Mouse (Mus musculus): Measurements from ENCODE around the gene Hoxd11. TPM values are rescaled to one million over a fixed set of nuclear protein-coding genes. Genes with fewer than 3 reads are reported as not detected.

The Hoxd11 gene
- polyA plus RNA-seq, 1 experiment from 2014 or later: not detected

DNA sequence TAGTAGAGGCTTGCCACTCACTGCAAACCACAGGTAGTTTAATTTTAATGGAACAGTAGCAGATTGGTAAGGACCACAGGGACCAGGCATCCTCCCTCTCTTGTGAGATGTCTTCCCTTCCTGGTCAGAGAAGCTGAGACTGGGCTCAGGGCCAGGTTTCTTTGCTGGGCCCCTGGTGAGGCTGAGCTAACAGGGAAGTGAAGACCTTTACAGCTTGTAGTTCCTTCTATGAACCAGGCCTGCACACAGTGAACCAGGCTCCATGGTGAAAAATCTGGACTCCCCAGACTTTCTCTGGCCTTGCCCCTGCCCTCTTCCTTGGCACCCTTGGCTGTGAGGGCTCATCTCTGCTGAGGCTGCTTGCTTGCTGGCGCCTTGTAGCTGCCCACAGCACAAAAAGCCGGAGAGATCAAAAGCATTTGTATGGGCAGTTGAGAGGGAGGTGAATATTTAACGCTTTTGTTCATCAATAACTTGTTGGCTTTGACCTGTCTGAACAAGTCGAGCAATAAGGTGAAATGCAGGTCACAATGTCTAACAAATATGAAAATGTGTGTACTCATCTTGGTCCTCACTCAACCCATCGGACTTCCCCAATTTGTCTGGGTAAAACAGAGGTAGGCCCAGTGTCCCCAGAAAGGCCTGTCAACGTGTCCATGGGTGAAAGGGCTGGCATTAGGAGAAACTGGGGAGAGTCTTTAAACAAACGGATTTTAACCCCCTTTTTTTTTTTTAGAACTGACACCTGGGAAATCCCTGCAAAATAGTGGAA lies 45.1 kb downstream of the Hoxd11 start:
- H3K4me2 ChIP-seq (replicated peaks; ENCODE audit: low read depth, low read length): no peak overlapping the region
- H3K27me3 ChIP-seq (ENCODE audit: control insufficient read depth, insufficient read depth, low read length): peaks cover 76% of the 10 kb centered on the region
- WGBS: 38% methylated on average over 7 of the region's 7 CpGs

DNA sequence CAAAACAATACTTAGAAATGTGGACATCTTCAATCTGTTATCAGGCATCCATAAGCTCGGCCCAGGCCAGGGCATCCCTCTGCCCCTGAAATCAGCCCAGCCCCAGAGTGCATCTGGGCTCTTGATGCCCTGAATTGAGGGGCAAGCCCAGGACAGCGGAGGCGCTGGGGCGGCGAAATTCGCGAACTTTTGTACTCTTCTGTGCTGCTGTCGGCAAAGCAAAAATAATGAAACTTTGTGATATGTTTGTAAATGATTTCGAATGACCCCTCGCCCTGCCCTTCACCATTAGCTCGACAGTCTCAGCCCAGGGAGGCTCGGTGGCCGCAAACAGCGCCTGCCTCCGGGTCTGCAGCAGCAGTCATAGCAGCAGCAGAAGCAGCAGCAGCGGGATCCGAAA lies 45.8 kb downstream of the Hoxd11 start:
- no peak overlapping the region for H3K9ac ChIP-seq (replicated peaks; ENCODE audit: low read depth, low read length)
- H3K27me3 ChIP-seq (ENCODE audit: control insufficient read depth, insufficient read depth, low read length): peaks cover 77% of the 10 kb centered on the region
- ATAC-seq (ENCODE audit: insufficient number of reproducible peaks, insufficient read depth, low FRiP score, low read depth): no peak
- no peak overlapping the region for H3K27ac ChIP-seq (ENCODE audit: low read length)
- 11% methylated on average over 17 of the region's 17 CpGs for WGBS
- H3K9me3 ChIP-seq (ENCODE audit: control insufficient read depth, low read depth, low read length): no peaks in the 10 kb centered on the region
- no peak overlapping the region for H3K4me2 ChIP-seq (replicated peaks; ENCODE audit: low read depth, low read length)
- H3K4me3 ChIP-seq (ENCODE audit: low read depth, low read length): no peak overlapping the region
- H3K4me1 ChIP-seq (ENCODE audit: control insufficient read depth, insufficient read depth, low read length): no peaks in the 10 kb centered on the region
- H3K36me3 ChIP-seq (ENCODE audit: control insufficient read depth, insufficient read depth, low read length): no peaks in the 10 kb centered on the region

More for the DNA sequence above, 45.1 kb downstream of the Hoxd11 start:
- Histone ChIP-seq H3K4me3 (ENCODE audit: low read depth, low read length) (no peak overlapping the region), H3K4me1 (ENCODE audit: control insufficient read depth, insufficient read depth, low read length) (no peaks in the 10 kb centered on the region), H3K36me3 (ENCODE audit: control insufficient read depth, insufficient read depth, low read length) (no peaks in the 10 kb centered on the region), H3K27ac (ENCODE audit: low read length) (no peak overlapping the region), H3K9me3 (ENCODE audit: control insufficient read depth, low read depth, low read length) (no peaks in the 10 kb centered on the region), H3K9ac (replicated peaks; ENCODE audit: low read depth, low read length) (no peak overlapping the region)
- no peak for ATAC-seq (ENCODE audit: insufficient number of reproducible peaks, insufficient read depth, low FRiP score, low read depth)

DNA sequence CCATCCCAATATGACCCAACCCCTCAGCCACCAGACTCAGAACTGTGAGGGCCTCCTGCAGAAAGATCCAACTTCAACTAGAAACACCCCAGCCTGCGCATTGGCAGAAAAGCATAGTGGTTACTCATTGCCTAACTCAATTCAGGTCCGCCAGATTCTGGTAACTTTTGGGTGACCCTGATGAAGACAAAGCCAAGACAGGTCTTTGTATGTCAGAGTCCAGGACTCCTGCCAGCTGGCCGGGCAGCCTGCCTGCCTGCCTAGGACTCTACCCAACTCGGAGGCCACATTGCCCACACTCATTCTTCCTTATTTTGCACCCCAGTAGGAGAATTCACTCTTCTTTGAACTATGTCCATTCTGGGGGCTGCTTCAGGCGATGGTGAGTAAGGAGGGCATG lies 47.2 kb downstream of the Hoxd11 start, which contains the start of gene Gm28230:
Gene Gm28230, plus strand, starts transcription at position 178 of the 400 bp plus-strand sequence.
- no peaks in the 10 kb centered on the region for H3K9me3 ChIP-seq (ENCODE audit: control insufficient read depth, low read depth, low read length)
- H3K27me3 ChIP-seq (ENCODE audit: control insufficient read depth, insufficient read depth, low read length): peaks cover 77% of the 10 kb centered on the region
- H3K27ac ChIP-seq (ENCODE audit: low read length): no peak within 1 kb of the TSS
- no peak within 1 kb of the TSS for H3K9ac ChIP-seq (replicated peaks; ENCODE audit: low read depth, low read length)
- WGBS: 37% methylated on average over 5 of the region's 5 CpGs
- no peak for ATAC-seq (ENCODE audit: insufficient number of reproducible peaks, insufficient read depth, low FRiP score, low read depth)
- no peaks in the 10 kb centered on the region for H3K36me3 ChIP-seq (ENCODE audit: control insufficient read depth, insufficient read depth, low read length)
- peak within 1 kb of the TSS; percentile 7 for H3K4me3 ChIP-seq (ENCODE audit: low read depth, low read length)
- no peaks in the 10 kb centered on the region for H3K4me1 ChIP-seq (ENCODE audit: control insufficient read depth, insufficient read depth, low read length)
- H3K4me2 ChIP-seq (replicated peaks; ENCODE audit: low read depth, low read length): peak within 1 kb of the TSS; percentile 19; the same call in 1 of the 2 replicates

DNA sequence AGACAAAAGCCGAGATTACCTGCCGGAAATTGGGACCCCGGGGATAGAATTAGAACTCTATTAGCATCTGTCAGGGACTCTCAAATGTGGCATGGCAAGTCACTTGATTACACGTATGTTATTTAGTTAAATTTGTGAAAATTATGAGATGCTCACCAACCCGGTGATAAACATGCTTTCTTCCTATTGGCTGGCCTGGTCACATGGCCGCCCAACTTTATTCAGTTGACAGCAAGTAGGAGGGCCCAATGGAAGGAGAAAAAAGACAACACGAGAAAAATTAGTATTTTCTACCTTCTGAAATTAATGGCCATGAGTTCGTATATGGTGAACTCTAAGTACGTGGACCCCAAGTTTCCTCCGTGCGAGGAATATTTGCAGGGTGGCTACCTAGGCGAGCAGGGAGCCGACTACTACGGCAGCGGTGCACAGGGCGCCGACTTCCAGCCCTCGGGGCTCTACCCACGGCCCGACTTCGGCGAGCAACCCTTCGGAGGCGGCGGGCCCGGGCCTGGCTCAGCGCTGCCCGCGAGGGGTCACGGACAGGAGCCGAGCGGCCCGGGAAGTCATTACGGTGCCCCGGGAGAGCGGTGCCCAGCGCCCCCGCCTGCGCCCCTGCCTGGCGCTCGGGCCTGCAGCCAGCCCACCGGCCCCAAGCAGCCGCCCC lies 47.7 kb downstream of the Hoxd11 start:
- peaks cover 73% of the 10 kb centered on the region for H3K27me3 ChIP-seq (ENCODE audit: control insufficient read depth, insufficient read depth, low read length)
- H3K4me2 ChIP-seq (replicated peaks; ENCODE audit: low read depth, low read length): peak overlapping the region; percentile 19; the same call in 1 of the 2 replicates
- no peak overlapping the region for H3K9ac ChIP-seq (replicated peaks; ENCODE audit: low read depth, low read length)
- no peaks in the 10 kb centered on the region for H3K4me1 ChIP-seq (ENCODE audit: control insufficient read depth, insufficient read depth, low read length)
- no peaks in the 10 kb centered on the region for H3K9me3 ChIP-seq (ENCODE audit: control insufficient read depth, low read depth, low read length)
- 6% methylated on average over 43 of the region's 43 CpGs for WGBS
- ATAC-seq (ENCODE audit: insufficient number of reproducible peaks, insufficient read depth, low FRiP score, low read depth): no peak
- no peaks in the 10 kb centered on the region for H3K36me3 ChIP-seq (ENCODE audit: control insufficient read depth, insufficient read depth, low read length)
- H3K4me3 ChIP-seq (ENCODE audit: low read depth, low read length): peak overlapping the region; percentile 7
- no peak overlapping the region for H3K27ac ChIP-seq (ENCODE audit: low read length)

DNA sequence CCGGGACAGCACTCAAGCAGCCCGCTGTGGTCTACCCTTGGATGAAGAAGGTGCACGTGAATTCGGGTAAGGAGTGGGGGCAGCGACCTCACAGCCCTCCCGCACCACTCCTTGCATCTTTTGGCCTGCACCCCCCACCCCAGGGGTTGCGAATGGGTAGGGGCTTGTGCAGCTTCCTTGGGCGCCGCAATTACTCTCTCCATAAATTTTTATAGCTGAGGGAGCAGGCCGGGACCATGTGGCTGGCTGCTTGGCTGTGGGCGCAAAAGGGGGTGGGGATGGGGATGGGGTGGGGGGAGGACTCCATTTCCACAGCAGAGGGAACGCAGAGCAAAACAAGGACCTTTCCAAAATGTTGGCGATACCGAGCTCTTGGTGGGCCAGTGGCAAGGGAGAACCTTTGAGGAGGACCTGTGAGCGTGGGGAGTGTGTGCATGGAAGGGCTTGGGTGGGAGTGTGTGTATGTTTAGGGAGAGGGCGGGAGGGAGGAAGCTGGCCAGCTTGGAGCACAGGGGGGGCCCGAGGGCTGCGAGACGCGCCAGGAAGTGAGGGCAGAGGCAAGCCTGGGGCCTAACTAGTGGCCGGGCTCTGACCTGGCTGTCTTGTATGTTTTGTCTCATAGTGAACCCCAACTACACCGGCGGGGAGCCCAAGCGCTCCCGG lies 48.4 kb downstream of the Hoxd11 start:
- H3K4me1 ChIP-seq (ENCODE audit: control insufficient read depth, insufficient read depth, low read length): no peaks in the 10 kb centered on the region
- peak overlapping the region; percentile 19; the same call in 1 of the 2 replicates for H3K4me2 ChIP-seq (replicated peaks; ENCODE audit: low read depth, low read length)
- H3K27ac ChIP-seq (ENCODE audit: low read length): no peak overlapping the region
- WGBS: 10% methylated on average over 25 of the region's 25 CpGs
- H3K36me3 ChIP-seq (ENCODE audit: control insufficient read depth, insufficient read depth, low read length): no peaks in the 10 kb centered on the region
- H3K9me3 ChIP-seq (ENCODE audit: control insufficient read depth, low read depth, low read length): no peaks in the 10 kb centered on the region
- peak overlapping the region; percentile 7 for H3K4me3 ChIP-seq (ENCODE audit: low read depth, low read length)
- no peak overlapping the region for H3K9ac ChIP-seq (replicated peaks; ENCODE audit: low read depth, low read length)
- H3K27me3 ChIP-seq (ENCODE audit: control insufficient read depth, insufficient read depth, low read length): peaks cover 70% of the 10 kb centered on the region
- ATAC-seq (ENCODE audit: insufficient number of reproducible peaks, insufficient read depth, low FRiP score, low read depth): no peak

DNA sequence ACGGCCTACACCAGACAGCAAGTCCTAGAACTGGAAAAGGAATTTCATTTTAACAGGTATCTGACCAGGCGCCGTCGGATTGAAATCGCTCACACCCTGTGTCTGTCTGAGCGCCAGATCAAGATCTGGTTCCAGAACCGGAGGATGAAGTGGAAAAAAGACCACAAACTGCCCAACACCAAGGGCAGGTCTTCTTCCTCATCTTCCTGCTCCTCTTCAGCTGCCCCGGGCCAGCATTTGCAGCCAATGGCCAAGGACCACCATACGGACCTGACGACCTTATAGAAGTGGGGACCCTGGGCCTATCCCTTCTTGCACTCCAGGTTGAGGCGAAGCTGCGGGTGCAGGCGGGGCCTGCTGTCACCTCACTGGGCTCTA lies 48.9 kb downstream of the Hoxd11 start:
- no peaks in the 10 kb centered on the region for H3K36me3 ChIP-seq (ENCODE audit: control insufficient read depth, insufficient read depth, low read length)
- H3K27ac ChIP-seq (ENCODE audit: low read length): no peak overlapping the region
- no peak for ATAC-seq (ENCODE audit: insufficient number of reproducible peaks, insufficient read depth, low FRiP score, low read depth)
- peaks cover 67% of the 10 kb centered on the region for H3K27me3 ChIP-seq (ENCODE audit: control insufficient read depth, insufficient read depth, low read length)
- no peaks in the 10 kb centered on the region for H3K4me1 ChIP-seq (ENCODE audit: control insufficient read depth, insufficient read depth, low read length)
- H3K9me3 ChIP-seq (ENCODE audit: control insufficient read depth, low read depth, low read length): no peaks in the 10 kb centered on the region
- no peak overlapping the region; the same call in 1 of the 2 replicates for H3K4me2 ChIP-seq (replicated peaks; ENCODE audit: low read depth, low read length)
- WGBS: 38% methylated on average over 13 of the region's 13 CpGs
- peak overlapping the region; percentile 7; the same call in 1 of the 2 replicates for H3K4me3 ChIP-seq (ENCODE audit: low read depth, low read length)
- H3K9ac ChIP-seq (replicated peaks; ENCODE audit: low read depth, low read length): no peak overlapping the region; the same call in 1 of the 2 replicates

DNA sequence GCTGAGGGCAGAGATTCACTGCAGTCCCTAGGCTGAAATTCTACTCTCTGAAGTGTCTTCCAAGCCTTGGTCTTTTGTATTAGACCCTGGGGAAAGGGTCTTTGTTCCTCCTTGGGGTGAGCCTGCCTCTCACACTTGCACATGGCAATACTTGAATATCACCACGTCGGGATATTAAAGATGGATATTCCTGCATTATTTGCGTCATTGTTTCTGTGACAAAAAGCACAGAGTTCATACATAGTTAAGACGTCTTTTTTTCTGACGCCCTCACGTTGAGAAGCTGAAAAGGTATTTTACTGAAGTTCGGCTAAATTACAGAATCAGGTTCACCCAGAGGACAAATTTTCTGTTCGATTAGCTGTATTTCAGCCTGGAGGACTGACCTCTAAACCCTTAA lies 51.0 kb downstream of the Hoxd11 start:
- H3K27ac ChIP-seq (ENCODE audit: low read length): no peak overlapping the region

DNA sequence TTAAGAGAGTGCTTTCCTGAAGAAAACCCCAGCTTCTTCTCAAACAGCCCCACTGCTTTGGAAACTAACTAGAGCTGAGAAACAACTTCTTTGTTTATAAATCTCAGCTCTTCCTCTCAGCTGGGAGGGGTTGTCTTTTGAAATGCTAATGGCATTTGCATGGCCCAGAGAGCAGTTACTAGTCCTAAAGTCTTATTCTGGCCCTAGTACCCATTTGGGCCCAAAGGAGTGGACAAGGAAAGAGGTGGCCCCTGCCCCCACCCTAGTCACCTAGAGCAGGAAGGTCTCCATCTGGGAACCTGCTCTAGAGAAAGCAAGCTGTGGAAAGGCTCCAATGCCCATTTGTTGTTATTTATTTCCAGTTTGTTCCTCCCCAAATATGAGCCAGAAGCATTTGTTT lies 51.7 kb downstream of the Hoxd11 start:
- H3K4me1 ChIP-seq (ENCODE audit: control insufficient read depth, insufficient read depth, low read length): no peaks in the 10 kb centered on the region
- H3K9ac ChIP-seq (replicated peaks; ENCODE audit: low read depth, low read length): no peak overlapping the region
- ATAC-seq (ENCODE audit: insufficient number of reproducible peaks, insufficient read depth, low FRiP score, low read depth): no peak
- H3K9me3 ChIP-seq (ENCODE audit: control insufficient read depth, low read depth, low read length): no peaks in the 10 kb centered on the region
- H3K4me2 ChIP-seq (replicated peaks; ENCODE audit: low read depth, low read length): no peak overlapping the region
- H3K27me3 ChIP-seq (ENCODE audit: control insufficient read depth, insufficient read depth, low read length): peaks cover 52% of the 10 kb centered on the region
- no peak overlapping the region for H3K27ac ChIP-seq (ENCODE audit: low read length)
- H3K36me3 ChIP-seq (ENCODE audit: control insufficient read depth, insufficient read depth, low read length): no peaks in the 10 kb centered on the region
- no peak overlapping the region for H3K4me3 ChIP-seq (ENCODE audit: low read depth, low read length)

More for the DNA sequence above, 51.0 kb downstream of the Hoxd11 start:
- ATAC-seq (ENCODE audit: insufficient number of reproducible peaks, insufficient read depth, low FRiP score, low read depth): no peak
- no peak overlapping the region for H3K9ac ChIP-seq (replicated peaks; ENCODE audit: low read depth, low read length)
- H3K4me1 ChIP-seq (ENCODE audit: control insufficient read depth, insufficient read depth, low read length): no peaks in the 10 kb centered on the region
- H3K27me3 ChIP-seq (ENCODE audit: control insufficient read depth, insufficient read depth, low read length): peaks cover 57% of the 10 kb centered on the region
- H3K36me3 ChIP-seq (ENCODE audit: control insufficient read depth, insufficient read depth, low read length): no peaks in the 10 kb centered on the region
- WGBS: 21% methylated on average over 8 of the region's 8 CpGs
- H3K4me3 ChIP-seq (ENCODE audit: low read depth, low read length): no peak overlapping the region
- no peak overlapping the region for H3K4me2 ChIP-seq (replicated peaks; ENCODE audit: low read depth, low read length)
- H3K9me3 ChIP-seq (ENCODE audit: control insufficient read depth, low read depth, low read length): no peaks in the 10 kb centered on the region

All from stomach, embryonic 14.5 days (tissue).